Mouse (Mus musculus): Measurements from ENCODE around the gene Me1. TPM values are rescaled to one million over a fixed set of nuclear protein-coding genes. Genes with fewer than 3 reads are reported as not detected.

Me1 gene
- polyA plus RNA-seq, 1 experiment = 56.3 TPM

DNA sequence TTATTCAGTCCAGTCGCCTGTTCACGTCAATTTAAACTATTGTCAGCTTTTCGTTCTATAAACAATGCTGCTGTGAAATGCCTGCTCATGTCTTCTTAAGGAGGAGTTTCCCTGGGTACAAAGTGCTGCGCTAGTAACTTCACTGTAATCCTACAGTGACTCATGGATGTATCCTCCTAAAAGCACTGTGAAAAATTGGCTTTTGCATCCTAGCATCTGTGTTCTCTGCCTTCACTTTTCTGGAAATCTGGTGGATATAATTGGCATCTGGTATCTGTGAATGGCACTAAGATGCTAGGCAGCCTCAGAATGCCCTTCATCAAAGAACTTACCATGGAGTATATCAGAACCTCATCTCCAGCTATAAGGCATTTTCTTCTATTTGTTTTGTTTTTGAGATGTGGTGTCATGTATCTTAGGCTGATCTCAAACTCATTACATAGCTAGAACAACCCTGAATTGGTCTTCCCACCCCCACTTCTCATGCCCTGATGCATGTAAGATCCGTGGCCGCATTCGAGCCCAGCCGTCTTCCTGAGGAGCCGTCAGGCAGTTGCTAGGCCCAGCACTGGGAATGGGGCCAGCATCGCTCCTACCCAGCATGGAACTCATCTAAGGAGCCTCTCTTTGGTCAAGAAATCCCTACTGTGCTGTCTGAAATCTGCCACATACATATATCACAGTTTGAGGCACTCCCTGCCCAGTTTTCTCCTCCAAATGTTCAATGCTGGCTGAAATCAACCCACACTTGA is 67.8 kb downstream of the Me1 start:
- Histone ChIP-seq H3K27ac (ENCODE audit: insufficient read depth, low read length) (no peak overlapping the region), H3K4me3 (replicated peaks; ENCODE audit: insufficient read depth, low read depth, low read length) (no peak overlapping the region), H3K4me1 (ENCODE audit: control insufficient read depth, insufficient read depth, low read length) (no peaks in the 10 kb centered on the region), H3K27me3 (ENCODE audit: control insufficient read depth, insufficient read depth, low read length) (no peaks in the 10 kb centered on the region)
- 45% methylated on average over 10 of the region's 10 CpGs for WGBS
- DNase-seq = peak in 1 of 2 experiments; percentile 7
- TF ChIP-seq POLR2A (IDR thresholded peaks at IDR 0.05; ENCODE audit: borderline replicate concordance, insufficient read depth, low read length) = no peak
- no peak for TF ChIP-seq CTCF (IDR thresholded peaks at IDR 0.05; ENCODE audit: borderline replicate concordance, insufficient read depth, low read depth, low read length)

- H3K4me3 ChIP-seq (replicated peaks; ENCODE audit: insufficient read depth, low read depth, low read length) = no peak overlapping the region
- TF ChIP-seq CTCF (IDR thresholded peaks at IDR 0.05; ENCODE audit: borderline replicate concordance, insufficient read depth, low read depth, low read length) = no peak
- no peak for TF ChIP-seq POLR2A (IDR thresholded peaks at IDR 0.05; ENCODE audit: borderline replicate concordance, insufficient read depth, low read length)
- H3K27ac ChIP-seq (ENCODE audit: insufficient read depth, low read length) = no peak overlapping the region
- 58% methylated on average over 3 of the region's 3 CpGs for WGBS
- no peaks in the 10 kb centered on the region for H3K4me1 ChIP-seq (ENCODE audit: control insufficient read depth, insufficient read depth, low read length)
- H3K27me3 ChIP-seq (ENCODE audit: control insufficient read depth, insufficient read depth, low read length) = no peaks in the 10 kb centered on the region
- no peak for DNase-seq
Measured at GRCm38 (mm10) chr9:86626906-86627305, 68.8 kb downstream of the Me1 start.

- TF ChIP-seq POLR2A (IDR thresholded peaks at IDR 0.05; ENCODE audit: borderline replicate concordance, insufficient read depth, low read length) = no peak
- TF ChIP-seq CTCF (IDR thresholded peaks at IDR 0.05; ENCODE audit: borderline replicate concordance, insufficient read depth, low read depth, low read length) = no peak
- Histone ChIP-seq H3K4me3 (replicated peaks; ENCODE audit: insufficient read depth, low read depth, low read length) (no peak overlapping the region), H3K27me3 (ENCODE audit: control insufficient read depth, insufficient read depth, low read length) (no peaks in the 10 kb centered on the region), H3K4me1 (ENCODE audit: control insufficient read depth, insufficient read depth, low read length) (no peaks in the 10 kb centered on the region), H3K27ac (ENCODE audit: insufficient read depth, low read length) (no peak overlapping the region)
- 90% methylated on average over 6 of the region's 6 CpGs for WGBS
- no peak for DNase-seq
Measured at GRCm38 (mm10) chr9:86624781-86625180, 71.0 kb downstream of the Me1 start.

- WGBS = 26% methylated on average over 12 of the region's 12 CpGs
- no peak overlapping the region for H3K4me3 ChIP-seq (replicated peaks; ENCODE audit: insufficient read depth, low read depth, low read length)
- no peak for TF ChIP-seq CTCF (IDR thresholded peaks at IDR 0.05; ENCODE audit: borderline replicate concordance, insufficient read depth, low read depth, low read length)
- no peak for TF ChIP-seq POLR2A (IDR thresholded peaks at IDR 0.05; ENCODE audit: borderline replicate concordance, insufficient read depth, low read length)
- H3K27ac ChIP-seq (ENCODE audit: insufficient read depth, low read length) = no peak overlapping the region
- H3K27me3 ChIP-seq (ENCODE audit: control insufficient read depth, insufficient read depth, low read length) = no peaks in the 10 kb centered on the region
- H3K4me1 ChIP-seq (ENCODE audit: control insufficient read depth, insufficient read depth, low read length) = no peaks in the 10 kb centered on the region
- peak in 1 of 2 experiments; percentile 9 for DNase-seq
Measured at GRCm38 (mm10) chr9:86624039-86624438, 71.7 kb downstream of the Me1 start.

DNA sequence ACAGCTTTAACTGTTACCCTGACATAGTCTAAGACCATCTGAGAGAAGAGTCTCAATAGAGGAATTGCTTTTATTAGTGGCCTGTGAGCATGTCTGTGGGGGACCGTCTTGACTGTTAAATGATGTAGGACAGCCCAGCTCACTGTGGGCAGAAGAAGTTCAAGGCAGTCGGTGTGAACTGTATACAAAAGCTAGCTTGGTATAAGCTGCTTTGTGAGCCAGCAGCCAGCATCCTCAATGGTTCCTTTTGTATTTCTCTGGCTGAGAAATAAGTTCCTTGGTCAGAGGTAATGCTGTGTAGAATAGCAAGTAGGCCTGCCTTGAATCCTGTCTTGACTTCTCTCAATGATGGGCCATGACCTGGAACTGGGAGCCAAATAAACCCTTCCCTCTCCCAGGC is 73.7 kb downstream of the Me1 start:
- Histone ChIP-seq H3K27ac (ENCODE audit: insufficient read depth, low read length) (no peak overlapping the region), H3K27me3 (ENCODE audit: control insufficient read depth, insufficient read depth, low read length) (no peaks in the 10 kb centered on the region), H3K4me1 (ENCODE audit: control insufficient read depth, insufficient read depth, low read length) (no peaks in the 10 kb centered on the region), H3K4me3 (replicated peaks; ENCODE audit: insufficient read depth, low read depth, low read length) (no peak overlapping the region)
- TF ChIP-seq CTCF (IDR thresholded peaks at IDR 0.05; ENCODE audit: borderline replicate concordance, insufficient read depth, low read depth, low read length) (no peak), POLR2A (IDR thresholded peaks at IDR 0.05; ENCODE audit: borderline replicate concordance, insufficient read depth, low read length) (no peak)
- 54% methylated on average over 2 of the region's 2 CpGs for WGBS
- DNase-seq = peak in 1 of 2 experiments; percentile 20

DNA sequence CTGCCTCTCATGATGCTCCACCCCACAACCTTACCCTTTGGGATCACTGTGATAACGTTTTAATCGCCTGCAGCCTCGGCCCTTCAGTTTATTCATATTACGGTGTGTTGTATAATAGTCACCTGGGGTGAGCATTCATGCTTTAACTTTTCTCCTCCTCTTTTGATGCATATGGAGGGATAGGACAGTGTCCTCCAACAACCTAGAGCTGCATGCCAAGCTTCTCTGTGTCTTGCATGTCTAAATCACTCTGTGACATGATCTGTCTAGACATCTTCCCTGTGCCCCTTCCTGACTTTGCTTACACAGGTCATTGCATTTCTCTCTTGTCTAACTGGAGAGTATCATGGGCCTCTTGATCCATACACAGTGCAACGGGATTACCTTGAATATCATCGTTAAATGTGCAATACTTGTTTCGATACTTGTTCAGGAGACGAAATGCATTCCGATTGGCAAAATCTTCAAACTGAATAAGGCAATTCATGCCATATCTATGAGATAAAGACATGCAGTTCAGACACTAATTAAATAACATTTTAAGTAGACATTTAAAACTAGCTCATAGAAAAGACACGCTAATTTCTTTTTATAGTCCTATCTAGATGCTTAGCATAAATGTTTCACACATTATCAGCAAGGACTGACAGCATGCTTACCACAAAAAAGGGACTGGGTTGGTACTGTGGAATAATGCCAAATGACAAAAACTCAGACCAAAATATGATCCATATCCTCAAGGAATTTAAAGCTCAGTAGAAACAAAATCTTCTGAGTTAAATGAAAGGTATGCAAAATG is 76.2 kb downstream of the Me1 start:
- DNase-seq = no peak
- Histone ChIP-seq H3K4me3 (replicated peaks; ENCODE audit: insufficient read depth, low read depth, low read length) (no peak overlapping the region), H3K27ac (ENCODE audit: insufficient read depth, low read length) (no peak overlapping the region), H3K27me3 (ENCODE audit: control insufficient read depth, insufficient read depth, low read length) (no peaks in the 10 kb centered on the region), H3K4me1 (ENCODE audit: control insufficient read depth, insufficient read depth, low read length) (no peaks in the 10 kb centered on the region)
- WGBS = 55% methylated on average over 10 of the region's 10 CpGs
- TF ChIP-seq POLR2A (IDR thresholded peaks at IDR 0.05; ENCODE audit: borderline replicate concordance, insufficient read depth, low read length) (no peak), CTCF (IDR thresholded peaks at IDR 0.05; ENCODE audit: borderline replicate concordance, insufficient read depth, low read depth, low read length) (no peak)

GRCm38 (mm10) chr9:86617837-86618492 is 77.8 kb downstream of the Me1 start:
- 61% methylated on average over 7 of the region's 7 CpGs for whole genome bisulfite sequencing
- no peak overlapping the region for H3K27ac ChIP-seq (ENCODE audit: insufficient read depth, low read length)
- no peak for TF ChIP-seq CTCF (IDR thresholded peaks at IDR 0.05; ENCODE audit: borderline replicate concordance, insufficient read depth, low read depth, low read length)
- no peak for TF ChIP-seq POLR2A (IDR thresholded peaks at IDR 0.05; ENCODE audit: borderline replicate concordance, insufficient read depth, low read length)
- no peaks in the 10 kb centered on the region for H3K27me3 ChIP-seq (ENCODE audit: control insufficient read depth, insufficient read depth, low read length)
- no peaks in the 10 kb centered on the region for H3K4me1 ChIP-seq (ENCODE audit: control insufficient read depth, insufficient read depth, low read length)
- no peak overlapping the region for H3K4me3 ChIP-seq (replicated peaks; ENCODE audit: insufficient read depth, low read depth, low read length)
- no peak for DNase-seq

Measured in cerebellum, adult 2 months (tissue).